Mouse (Mus musculus) embryonic fibroblast, embryonic 13.5 days (primary cell): Measurements from ENCODE around the gene Itga9.

Experiments
- CTCF ChIP-seq: IDR thresholded peaks from 2 replicates; pipeline ENCODE4 v1.5.1; 2011; ENCODE audit warnings: mild to moderate bottlenecking, control low read depth, low read length, moderate library complexity, borderline replicate concordance; ENCODE audit not compliant: insufficient read depth
- POLR2A ChIP-seq: IDR thresholded peaks from 2 replicates; pipeline ENCODE4 v1.6.1; 2011; ENCODE audit warnings: low read depth, mild to moderate bottlenecking, control low read depth, low read length, moderate library complexity

GRCm38 (mm10) chr9:118784621-118785020 is 178.1 kb downstream of the Itga9 start:
- no peak for TF ChIP-seq CTCF
- TF ChIP-seq POLR2A = no peak
